Mouse (Mus musculus) liver, adult 2 months (tissue): Measurements from ENCODE around the gene Phf21b.

Experiments used
- CTCF ChIP-seq: fragments of 200-500 bp; IDR thresholded peaks from 2 replicates; pipeline ENCODE4 v1.5.1; 2011; ENCODE audit warnings: low read depth, low read length, control low read depth
- POLR2A ChIP-seq: fragments of 200-500 bp; IDR thresholded peaks from 2 replicates; pipeline ENCODE4 v1.6.1; 2011; ENCODE audit warnings: low read length, control low read depth; ENCODE audit not compliant: insufficient read depth; ENCODE audit errors: extremely low read depth

DNA sequence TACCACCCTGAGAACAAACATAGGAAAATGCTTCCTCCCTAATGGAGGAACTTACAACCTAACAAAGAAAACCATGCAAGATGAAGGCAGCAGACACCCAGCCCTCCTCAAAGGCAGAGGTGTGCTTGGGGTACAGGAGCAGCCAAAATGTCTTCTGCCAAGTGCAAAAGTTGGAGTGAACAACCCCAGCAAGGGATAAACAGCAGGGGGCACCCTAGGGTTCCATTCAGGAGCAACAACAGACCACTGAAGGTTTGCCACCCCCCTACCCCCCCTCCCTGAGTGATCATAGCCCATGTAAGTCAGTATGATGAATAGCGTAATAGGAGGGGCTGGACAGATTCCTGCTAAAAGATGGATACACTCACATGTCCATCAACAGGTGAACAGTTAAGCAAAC is 5.5 kb downstream of the Phf21b start:
- TF ChIP-seq POLR2A (no peak), CTCF (no peak)
